Mouse (Mus musculus): ENCODE results near the gene Hba-x. TPM values are rescaled to one million over a fixed set of nuclear protein-coding genes. Genes with fewer than 3 reads are reported as not detected.

Hba-x gene
- polyA plus RNA-seq (2012; rRNA removed): not detected in 2 replicates

GRCm38 (mm10) chr11:32276347-32276746 lies at the start of gene Hba-x:
Hba-x (plus strand) TSS chr11:32276400.

GRCm38 (mm10) chr11:32267188-32267884 lies 8.9 kb upstream of the Hba-x start, which contains the start of gene Nprl3:
Nprl3 (minus strand) TSS chr11:32267707.

GRCm38 (mm10) chr11:32283091-32283777 lies 7.0 kb downstream of the Hba-x start, which contains the start of gene Hba-a1:
Hba-a1 (plus strand) TSS chr11:32283511.

GRCm38 (mm10) chr11:32286695-32287492 lies 10.7 kb downstream of the Hba-x start, which contains the start of gene Hbq1b:
Hbq1b (plus strand) TSS chr11:32286965.

GRCm38 (mm10) chr11:32296203-32296602 lies 20.0 kb downstream of the Hba-x start, which contains the start of gene Hba-a2:
Hba-a2 (plus strand) TSS chr11:32296489.

GRCm38 (mm10) chr11:32299865-32300264 lies 23.7 kb downstream of the Hba-x start, which contains the start of gene Hbq1a:
Hbq1a (plus strand) TSS chr11:32300069.

Other genes with a start within 250 kb of the Hba-x start
- 0.52 and 0.81 TPM in 2 replicates for gene Il9r, start 76.1 kb upstream of the Hba-x start, polyA plus RNA-seq (2012; rRNA removed)
- 7.8 and 10.3 TPM in 2 replicates for gene Snrnp25, start 71.0 kb upstream of the Hba-x start, polyA plus RNA-seq (2012; rRNA removed)
- 92.5 and 97.3 TPM in 2 replicates for gene Rhbdf1, start 54.1 kb upstream of the Hba-x start, polyA plus RNA-seq (2012; rRNA removed)
- gene Mpg, start 49.9 kb upstream of the Hba-x start, polyA plus RNA-seq (2012; rRNA removed): 4.4 and 5.5 TPM in 2 replicates
- 45.6 and 48.9 TPM in 2 replicates for gene Nprl3, start 8.7 kb upstream of the Hba-x start, polyA plus RNA-seq (2012; rRNA removed)
- gene Hba-a1, start 7.1 kb downstream of the Hba-x start, polyA plus RNA-seq (2012; rRNA removed): 83.3 and 278 TPM in 2 replicates
- gene Hbq1b, start 10.6 kb downstream of the Hba-x start, polyA plus RNA-seq (2012; rRNA removed): not detected in 2 replicates
- 93.9 and 232 TPM in 2 replicates for gene Hba-a2, start 20.1 kb downstream of the Hba-x start, polyA plus RNA-seq (2012; rRNA removed)
- 0.19 TPM in 1 of 2 replicates, not detected in the other for gene Hbq1a, start 23.7 kb downstream of the Hba-x start, polyA plus RNA-seq (2012; rRNA removed)
- gene Sh3pxd2b, start 71.4 kb downstream of the Hba-x start, polyA plus RNA-seq (2012; rRNA removed): 3.6 and 5.0 TPM in 2 replicates
- 1.5 and 2.7 TPM in 2 replicates for gene Ubtd2, start 179.0 kb downstream of the Hba-x start, polyA plus RNA-seq (2012; rRNA removed)

Data from stomach, adult 2 months (tissue).